Mouse (Mus musculus): ENCODE results near the gene Zdhhc14.
"Not testable (repeated sequence)": the region's sequence is repeated elsewhere in the genome, so short reads cannot be mapped to it uniquely, and the experiment has no call there.

The Zdhhc14 gene

GRCm38 (mm10) chr17:5609875-5610552, 117.7 kb downstream of the Zdhhc14 start:
- no peak for DNase-seq

GRCm38 (mm10) chr17:5612236-5612635, 119.9 kb downstream of the Zdhhc14 start:
- DNase-seq, result no peak

- DNase-seq, result peak; percentile 49 to 66
These were observed 122.5 kb downstream of the Zdhhc14 start for GRCm38 (mm10) chr17:5614771-5615318.

- DNase-seq, result no peak
These were observed 129.6 kb downstream of the Zdhhc14 start for GRCm38 (mm10) chr17:5621626-5622591.

- DNase-seq, result no peak
These were observed 130.4 kb downstream of the Zdhhc14 start for GRCm38 (mm10) chr17:5622764-5623163.

GRCm38 (mm10) chr17:5623181-5623580, 130.8 kb downstream of the Zdhhc14 start:
- DNase-seq, result no peak

GRCm38 (mm10) chr17:5624815-5625214, 132.5 kb downstream of the Zdhhc14 start:
- not testable (repeated sequence) for DNase-seq

- no peak for DNase-seq
These were observed 134.0 kb downstream of the Zdhhc14 start for GRCm38 (mm10) chr17:5626402-5626801.

- DNase-seq, result no peak
These were observed 135.3 kb downstream of the Zdhhc14 start for GRCm38 (mm10) chr17:5627664-5628063.

- no peak for DNase-seq
These were observed 137.3 kb downstream of the Zdhhc14 start for GRCm38 (mm10) chr17:5629651-5630050.

GRCm38 (mm10) chr17:5635254-5635653, 142.9 kb downstream of the Zdhhc14 start:
- DNase-seq, result no peak

GRCm38 (mm10) chr17:5641436-5641835, 149.1 kb downstream of the Zdhhc14 start:
- DNase-seq, result no peak

- peak in 1 of 2 experiments; percentile 7 for DNase-seq
These were observed 150.8 kb downstream of the Zdhhc14 start for GRCm38 (mm10) chr17:5642918-5643721.

GRCm38 (mm10) chr17:5650124-5650523, 157.8 kb downstream of the Zdhhc14 start:
- DNase-seq, result no peak

GRCm38 (mm10) chr17:5650642-5651041, 158.3 kb downstream of the Zdhhc14 start:
- DNase-seq, result no peak

GRCm38 (mm10) chr17:5651551-5651950, 159.2 kb downstream of the Zdhhc14 start:
- no peak for DNase-seq

- DNase-seq, result no peak
These were observed 161.6 kb downstream of the Zdhhc14 start for GRCm38 (mm10) chr17:5653981-5654380.

GRCm38 (mm10) chr17:5655536-5655935, 163.2 kb downstream of the Zdhhc14 start:
- DNase-seq, result no peak

- no peak for DNase-seq
These were observed 168.1 kb downstream of the Zdhhc14 start for GRCm38 (mm10) chr17:5660317-5661080.

GRCm38 (mm10) chr17:5666652-5667051, 174.3 kb downstream of the Zdhhc14 start:
- no peak for DNase-seq

GRCm38 (mm10) chr17:5668456-5668855, 176.1 kb downstream of the Zdhhc14 start:
- no peak for DNase-seq

- no peak for DNase-seq
These were observed 176.6 kb downstream of the Zdhhc14 start for GRCm38 (mm10) chr17:5668981-5669380.

Data from kidney, postnatal 4 days (tissue).